Mouse (Mus musculus) brain, embryonic 14.5 days (tissue): ENCODE data around the gene Cebpa.

Experiments
- CTCF ChIP-seq: fragments of 200-500 bp; IDR thresholded peaks from 2 replicates; pipeline ENCODE4 v1.5.1; 2012; ENCODE audit warnings: inconsistent platforms, mild to moderate bottlenecking, moderate library complexity, borderline replicate concordance; ENCODE audit not compliant: insufficient read depth, insufficient read length; ENCODE audit errors: extremely low read depth
- POLR2A ChIP-seq: fragments of 200-500 bp; IDR thresholded peaks from 2 replicates; pipeline ENCODE4 v1.6.1; 2012; ENCODE audit warnings: mild to moderate bottlenecking, inconsistent platforms, borderline replicate concordance; ENCODE audit not compliant: poor library complexity, insufficient read depth, insufficient read length, severe bottlenecking; ENCODE audit errors: extremely low read depth

- TF ChIP-seq POLR2A = no peak
- TF ChIP-seq CTCF = no peak
Measured at GRCm38 (mm10) chr7:35081406-35082104, 37.5 kb upstream of the Cebpa start.
